Mouse (Mus musculus): ENCODE results near the gene Adprhl1. TPM values are rescaled to one million over a fixed set of nuclear protein-coding genes. Genes with fewer than 3 reads are reported as not detected.

Gene Adprhl1
- total RNA-seq (2022): 1 to 10 TPM in 2 of 4 experiments, under 1 TPM in 2; 0.59 to 1.3 (median 1.0) TPM

DNA sequence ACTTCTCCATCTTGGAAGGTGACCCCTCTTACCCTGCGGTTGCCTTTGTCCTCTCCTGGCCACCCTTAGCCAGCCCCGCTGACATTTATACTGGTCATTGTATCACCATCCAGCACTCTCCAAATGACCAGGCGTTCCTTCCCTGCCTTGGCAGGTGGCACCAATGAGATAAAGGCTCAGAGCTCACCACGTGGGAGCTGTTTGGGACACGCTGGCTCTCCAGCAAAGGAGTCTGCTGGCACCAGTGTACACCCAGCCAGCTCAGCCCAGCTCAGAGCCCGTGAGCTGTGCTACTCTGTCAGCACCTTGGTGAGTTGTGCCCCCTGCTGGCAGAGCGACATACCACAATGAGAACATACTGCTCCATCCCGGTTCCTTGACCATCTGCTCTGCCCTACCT, at the start of gene Adprhl1:
Gene Adprhl1, minus strand, starts transcription at position 144 of the 400 bp plus-strand sequence.
- DNase-seq (ENCODE audit: low spot score in 2 of 2): peak; percentile 65 to 79

DNA sequence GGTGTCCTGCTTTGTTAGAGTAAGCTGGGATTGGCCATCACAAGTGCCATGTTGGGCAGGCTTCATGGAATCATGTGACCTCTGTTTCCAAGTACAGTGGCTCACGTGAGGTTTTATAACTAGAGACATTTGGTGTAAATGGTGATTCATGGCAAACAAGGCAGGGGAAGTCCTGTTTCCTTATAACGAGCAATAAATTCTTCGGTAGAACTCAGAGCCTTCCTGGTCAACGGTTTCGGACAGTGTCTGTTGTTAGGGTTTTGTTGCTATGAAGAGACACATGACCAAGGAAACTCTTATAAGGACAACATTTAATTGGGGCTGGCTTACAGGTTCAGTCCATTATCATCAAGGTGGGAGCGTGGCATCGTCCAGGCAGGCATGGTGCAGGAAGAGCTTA, 47.1 kb upstream of the Adprhl1 start:
- DNase-seq (ENCODE audit: low spot score in 2 of 2): no peak

DNA sequence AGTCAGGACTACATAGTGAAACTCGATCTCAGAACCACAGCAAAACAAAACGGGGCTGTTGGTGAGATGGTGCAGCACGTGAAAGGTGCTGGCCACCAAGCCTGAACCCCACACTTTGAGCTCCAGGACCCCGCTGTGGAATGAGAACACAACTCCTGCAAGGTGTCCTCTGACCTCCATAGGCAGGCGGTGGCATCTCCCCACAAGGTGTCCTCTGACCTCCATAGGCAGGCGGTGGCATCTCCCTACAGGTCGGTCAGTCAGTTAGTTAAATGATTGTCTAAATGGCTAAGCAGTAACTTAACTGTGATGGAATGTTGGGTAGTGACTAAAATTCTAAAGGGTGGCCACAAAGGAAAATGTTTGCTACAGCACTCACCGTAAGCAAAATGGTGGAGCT, 45.6 kb upstream of the Adprhl1 start:
- no peak for DNase-seq (ENCODE audit: low spot score in 2 of 2)

DNA sequence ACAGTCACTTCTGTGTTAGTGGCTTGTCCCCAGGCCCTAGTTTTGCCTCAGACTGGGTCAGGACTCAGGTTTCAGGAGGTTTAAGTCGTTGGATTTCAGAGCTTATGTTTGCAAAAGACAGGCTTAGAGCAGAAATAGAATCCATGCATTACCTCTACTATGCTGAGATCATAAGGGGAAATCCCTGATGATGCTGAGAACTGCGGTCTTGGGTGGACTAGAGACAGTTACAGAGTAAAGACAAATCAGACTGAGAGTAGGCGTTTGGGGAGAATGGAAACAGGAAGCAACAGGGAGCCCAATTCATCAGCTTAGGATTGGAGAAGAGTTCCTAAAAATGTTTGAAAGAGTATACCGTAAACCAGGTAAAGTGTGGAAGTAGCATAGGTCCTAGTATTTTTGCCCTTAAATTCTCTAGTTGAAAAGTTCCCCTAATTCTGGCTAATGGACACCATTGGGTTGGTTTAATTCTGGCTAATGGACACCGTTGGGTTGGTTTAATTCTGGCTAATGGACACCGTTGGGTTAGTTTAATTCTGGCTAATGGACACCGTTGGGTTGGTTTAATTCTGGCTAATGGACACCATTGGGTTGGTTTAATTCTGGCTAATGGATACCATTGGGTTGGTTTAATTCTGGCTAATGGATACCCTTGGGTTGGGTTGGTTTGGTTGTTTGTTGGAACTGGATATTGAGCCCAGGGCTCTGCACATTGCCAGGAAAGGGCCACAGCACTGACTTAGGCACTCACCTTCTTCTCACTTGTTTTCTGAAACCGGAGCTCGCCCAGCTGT, 39.9 kb upstream of the Adprhl1 start:
- no peak for DNase-seq (ENCODE audit: low spot score in 2 of 2)

DNA sequence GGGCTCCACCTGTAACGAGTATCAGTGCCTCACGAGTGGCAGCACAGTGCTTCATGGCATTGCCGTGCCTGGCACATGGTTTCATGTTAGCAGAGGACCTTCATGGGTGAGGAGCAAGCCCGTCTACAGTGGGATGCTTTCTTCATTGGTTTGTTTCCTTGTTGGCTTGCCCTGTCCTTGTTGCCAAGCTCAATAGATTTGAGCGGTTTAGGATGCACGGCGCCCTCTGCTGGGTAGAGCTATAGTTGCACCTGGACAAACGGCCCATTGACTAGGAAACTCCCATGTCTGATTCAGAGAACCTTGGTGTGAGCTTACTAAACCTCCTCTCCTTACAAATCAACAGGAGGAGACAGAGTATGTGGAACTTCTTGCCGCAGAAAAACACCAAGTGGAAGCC, 38.4 kb upstream of the Adprhl1 start:
- DNase-seq (ENCODE audit: low spot score in 2 of 2): peak; percentile 45 to 81

DNA sequence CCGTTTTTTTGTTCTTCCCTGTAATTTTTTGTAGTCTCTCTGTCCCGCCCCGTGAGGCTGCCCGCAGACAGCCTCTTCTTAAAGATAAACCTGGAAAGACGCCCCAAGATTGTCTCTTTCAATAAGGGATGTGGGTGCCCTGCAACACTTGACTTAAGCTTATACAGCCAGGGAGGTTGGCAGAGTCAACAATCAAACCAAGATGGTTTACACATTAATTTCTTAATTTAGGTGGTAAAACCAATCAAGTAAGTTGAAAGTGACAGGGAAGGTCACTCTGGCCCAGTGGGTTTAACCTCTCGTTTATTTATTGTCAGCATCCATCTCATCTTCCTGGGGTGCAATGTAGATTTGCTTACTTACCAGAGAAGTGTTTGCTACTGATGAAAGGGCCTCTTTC, 34.7 kb upstream of the Adprhl1 start:
- DNase-seq (ENCODE audit: low spot score in 2 of 2): no peak

DNA sequence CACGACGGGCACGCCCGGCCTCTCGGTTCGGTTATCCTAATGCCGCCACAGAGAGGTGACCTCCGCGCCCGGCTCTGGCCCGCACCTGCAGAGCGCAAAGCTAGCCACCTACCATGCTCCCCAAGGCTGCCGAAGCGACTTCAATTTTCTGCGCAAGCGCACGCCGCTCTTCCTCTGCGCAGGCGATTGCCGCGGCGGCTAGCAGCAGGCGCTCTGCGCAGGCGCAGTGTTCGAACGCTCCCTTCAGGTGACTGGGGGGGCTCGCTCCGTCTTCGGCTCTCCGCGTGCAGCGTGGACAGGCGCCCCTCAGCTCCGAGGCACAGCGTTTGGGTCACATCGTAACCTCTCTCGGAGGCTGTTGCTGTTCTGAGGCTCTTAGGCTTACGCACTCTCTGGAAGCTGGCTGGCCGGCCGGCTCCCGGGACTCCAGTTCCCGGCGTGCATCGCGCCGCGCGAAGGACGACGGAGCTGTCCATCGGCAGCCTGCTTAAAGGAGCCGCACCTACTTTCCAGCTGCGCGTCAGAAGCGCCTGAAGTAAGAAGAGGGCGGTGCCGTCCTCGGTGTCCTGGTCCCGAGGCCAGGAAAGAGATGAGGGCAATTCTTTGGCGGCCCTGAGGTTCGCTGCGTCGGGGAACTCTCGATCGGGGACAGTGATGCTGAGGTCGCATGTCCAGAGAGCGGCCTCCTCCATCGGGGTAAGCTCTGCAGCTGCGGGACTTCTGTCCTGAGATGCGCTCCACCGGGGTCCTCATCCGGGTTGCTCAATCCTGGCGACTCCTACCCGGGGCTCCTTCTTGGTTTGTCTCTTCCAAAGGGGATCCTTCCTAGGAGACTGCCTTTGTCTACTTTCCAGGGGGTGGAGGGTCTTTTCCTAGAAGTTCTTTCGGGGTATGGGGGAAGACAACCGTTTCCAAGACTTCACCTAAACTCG, 34.0 kb upstream of the Adprhl1 start, which contains the start of the genes Dcun1d2 and Tmco3:
Gene Dcun1d2, minus strand, starts transcription at position 440 of the 932 bp plus-strand sequence.
Gene Tmco3, plus strand, starts transcription at position 499 of the 932 bp plus-strand sequence.
- peak; percentile 90 to 94 for DNase-seq (ENCODE audit: low spot score in 2 of 2)

DNA sequence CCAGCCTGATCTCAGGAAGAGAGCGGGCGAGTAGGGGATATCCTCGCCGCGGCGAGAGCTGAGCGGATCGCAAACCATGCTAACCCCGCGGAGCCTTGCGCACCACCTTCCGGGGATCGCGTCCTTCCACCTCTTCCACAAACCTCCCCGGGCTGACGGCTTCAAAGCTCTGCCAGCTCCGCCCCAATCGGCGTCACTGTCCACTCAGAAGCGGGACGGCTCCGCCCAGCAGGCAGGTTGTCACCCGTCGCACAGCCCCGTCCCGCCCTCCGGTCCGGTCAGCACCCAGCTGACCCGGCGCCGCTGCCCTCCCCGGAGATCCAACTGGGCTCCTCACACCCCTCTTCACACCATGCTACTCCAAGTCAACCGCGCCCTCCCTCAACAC, 33.3 kb upstream of the Adprhl1 start:
- DNase-seq (ENCODE audit: low spot score in 2 of 2): peak in 1 of 2 experiments; percentile 72

DNA sequence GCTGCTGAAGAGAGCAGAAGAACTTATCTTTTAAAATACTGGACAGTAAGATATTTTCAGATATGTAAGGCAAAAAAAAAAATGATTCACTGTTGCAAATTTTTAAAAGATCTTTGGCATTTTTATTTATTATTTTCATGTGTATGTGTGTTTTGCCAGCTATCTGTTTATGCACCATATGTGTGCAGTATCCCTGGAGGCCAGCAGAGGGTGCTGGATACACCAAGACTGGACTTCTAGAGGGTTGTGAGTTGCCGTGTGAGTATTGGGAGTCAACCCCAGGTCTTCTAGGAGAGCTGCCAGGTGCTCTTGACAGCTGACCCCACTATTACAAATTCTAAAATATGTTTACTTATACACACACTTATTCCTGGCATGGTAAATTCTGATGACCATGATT, 29.2 kb upstream of the Adprhl1 start:
- no peak for DNase-seq (ENCODE audit: low spot score in 2 of 2)

DNA sequence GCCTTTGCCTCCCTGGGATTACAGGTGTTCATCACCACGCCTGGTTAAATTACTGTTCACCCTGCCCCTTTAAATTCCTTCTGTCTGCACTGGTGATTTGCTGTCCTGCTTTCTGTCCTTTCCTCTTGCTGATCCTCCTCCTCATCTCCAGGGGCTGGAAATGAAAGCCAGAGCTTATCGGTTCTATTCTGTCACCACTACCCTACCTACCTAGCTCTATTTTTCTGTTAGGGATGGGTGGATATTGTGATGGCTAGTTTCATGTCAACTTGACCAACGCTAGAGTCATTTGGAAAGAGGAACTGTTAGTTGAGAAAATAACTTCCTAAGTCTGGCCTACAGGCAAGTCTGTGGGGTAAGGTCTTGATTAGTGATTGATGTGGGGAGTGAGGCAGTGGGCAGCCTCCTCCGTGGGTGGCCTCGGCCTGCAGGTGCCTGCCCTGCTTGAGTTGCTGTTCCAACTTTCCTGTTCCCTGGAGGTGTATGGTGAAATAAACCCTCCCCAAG, 23.0 kb upstream of the Adprhl1 start:
- no peak for DNase-seq (ENCODE audit: low spot score in 2 of 2)

DNA sequence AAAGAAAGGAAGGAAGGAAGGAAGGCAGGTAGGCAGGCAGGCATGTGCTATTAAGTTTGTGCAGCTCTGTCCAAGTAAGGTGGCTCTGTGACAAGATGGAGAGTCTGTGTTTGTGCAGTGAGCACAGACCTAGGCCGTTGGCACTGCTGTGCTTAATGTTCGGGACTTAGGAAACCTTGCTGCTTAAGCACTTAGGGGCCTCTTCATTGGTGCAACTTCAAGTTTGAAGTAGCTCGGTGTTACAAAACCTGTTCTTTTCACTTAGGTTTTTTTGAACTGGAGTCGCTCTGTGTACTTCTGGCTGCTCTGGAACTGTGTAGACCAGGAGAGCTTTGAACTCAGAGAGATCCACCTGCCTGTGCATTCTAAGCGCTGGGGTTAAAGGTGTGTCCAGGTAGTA, 18.9 kb upstream of the Adprhl1 start:
- no peak for DNase-seq (ENCODE audit: low spot score in 2 of 2)

DNA sequence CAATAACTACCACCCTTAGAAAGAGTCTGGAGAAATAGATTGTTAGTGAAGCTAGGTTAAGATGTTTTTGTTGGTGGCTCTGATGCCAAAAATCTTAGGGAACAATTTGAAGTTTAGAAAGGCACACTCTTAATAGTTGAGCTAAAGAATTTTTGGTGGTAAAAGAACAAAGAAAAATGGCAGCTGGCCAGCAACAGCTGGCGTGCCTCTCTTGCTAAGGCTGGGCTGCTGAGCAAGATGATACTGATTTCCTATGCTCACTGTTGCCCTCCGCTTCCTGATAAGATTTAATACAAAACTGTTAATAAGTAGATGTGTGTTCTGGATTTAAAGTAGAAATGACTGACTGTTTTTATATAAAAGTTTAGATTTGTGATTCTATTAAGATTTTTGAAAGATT, 13.6 kb upstream of the Adprhl1 start:
- no peak for DNase-seq (ENCODE audit: low spot score in 2 of 2)

DNA sequence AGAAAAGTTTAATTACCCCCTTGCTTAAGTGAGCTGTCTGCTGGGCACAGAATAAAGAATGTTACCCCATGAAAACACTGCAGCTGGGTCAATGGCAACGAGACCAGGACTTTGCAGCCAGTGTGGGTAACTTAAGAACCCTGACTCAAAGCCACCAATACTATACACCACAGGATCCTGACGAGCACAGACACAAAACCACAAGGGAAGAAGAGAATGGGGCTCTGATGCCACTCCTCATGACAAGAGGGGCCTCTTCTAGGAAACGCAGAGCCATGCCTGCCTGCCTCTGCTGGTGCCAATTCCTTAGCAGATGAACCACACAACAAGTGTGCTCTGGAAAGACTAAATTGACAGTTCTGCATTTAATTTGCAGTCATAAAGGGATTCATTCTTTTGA, 9.4 kb upstream of the Adprhl1 start:
- DNase-seq (ENCODE audit: low spot score in 2 of 2): no peak

DNA sequence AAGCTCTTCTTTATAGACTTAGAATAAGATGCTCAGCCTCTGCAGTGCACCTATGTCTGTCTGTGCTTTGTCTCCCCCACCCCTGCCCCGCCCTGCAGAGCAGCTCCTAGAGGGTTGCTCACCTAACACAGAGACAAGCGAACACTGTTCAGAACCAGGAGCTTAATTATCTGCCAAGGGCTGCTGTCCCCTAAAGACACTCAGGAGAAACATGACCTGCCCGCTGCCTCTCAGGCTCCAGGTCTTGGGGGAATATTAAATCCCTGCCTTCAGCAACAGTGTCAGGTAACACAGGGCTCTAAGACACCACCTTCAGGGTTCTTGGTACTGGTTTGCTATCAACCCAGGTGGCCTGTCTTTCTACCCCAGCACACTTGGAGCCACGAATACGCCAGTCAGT, 549 bp downstream of the Adprhl1 start:
- DNase-seq (ENCODE audit: low spot score in 2 of 2): no peak

DNA sequence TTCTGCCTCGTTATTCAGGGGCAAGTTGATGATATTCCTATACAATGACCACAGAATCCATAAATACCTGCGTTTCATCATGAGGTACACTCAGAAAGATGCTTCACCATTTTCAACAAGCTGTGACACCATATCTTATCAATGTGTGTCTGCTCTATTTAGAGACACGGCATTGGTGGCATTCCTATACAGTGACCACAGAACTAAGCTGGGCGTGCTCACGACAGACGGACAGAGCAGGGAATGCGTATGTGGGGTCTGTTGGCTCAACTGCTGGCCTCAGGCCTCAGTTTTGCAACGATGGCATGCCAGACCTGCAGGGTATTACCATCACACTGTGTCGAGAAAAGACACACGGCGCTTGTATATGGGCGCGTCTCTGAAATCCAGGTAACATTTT, 1.1 kb downstream of the Adprhl1 start:
- DNase-seq (ENCODE audit: low spot score in 2 of 2): no peak

DNA sequence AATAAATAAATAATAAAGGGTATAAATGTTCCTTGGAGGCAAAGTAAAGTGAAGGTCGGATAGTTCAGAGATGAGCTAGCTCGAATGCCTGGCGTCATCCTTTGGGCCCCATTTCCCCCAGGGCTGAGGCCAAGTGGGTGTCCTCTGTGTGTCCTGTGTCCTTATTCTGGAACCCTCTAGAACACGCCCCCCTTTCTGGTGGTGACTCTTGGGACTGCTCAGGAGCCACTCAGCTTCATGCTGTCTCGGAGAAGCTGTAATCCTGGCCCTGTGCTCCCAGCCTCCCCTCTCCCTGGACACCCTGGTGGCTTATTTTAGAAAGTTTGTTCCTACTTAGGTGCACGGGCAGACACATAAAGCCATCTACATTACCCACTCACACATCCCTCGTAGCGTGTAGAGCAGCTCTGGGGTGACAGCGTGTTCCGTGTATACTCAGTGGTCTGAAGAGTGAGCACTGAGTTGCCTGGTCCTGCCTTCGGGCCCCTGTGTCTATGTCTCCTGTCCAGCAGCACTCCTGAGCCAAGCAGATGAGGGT, 9.6 kb downstream of the Adprhl1 start:
- no peak for DNase-seq (ENCODE audit: low spot score in 2 of 2)

DNA sequence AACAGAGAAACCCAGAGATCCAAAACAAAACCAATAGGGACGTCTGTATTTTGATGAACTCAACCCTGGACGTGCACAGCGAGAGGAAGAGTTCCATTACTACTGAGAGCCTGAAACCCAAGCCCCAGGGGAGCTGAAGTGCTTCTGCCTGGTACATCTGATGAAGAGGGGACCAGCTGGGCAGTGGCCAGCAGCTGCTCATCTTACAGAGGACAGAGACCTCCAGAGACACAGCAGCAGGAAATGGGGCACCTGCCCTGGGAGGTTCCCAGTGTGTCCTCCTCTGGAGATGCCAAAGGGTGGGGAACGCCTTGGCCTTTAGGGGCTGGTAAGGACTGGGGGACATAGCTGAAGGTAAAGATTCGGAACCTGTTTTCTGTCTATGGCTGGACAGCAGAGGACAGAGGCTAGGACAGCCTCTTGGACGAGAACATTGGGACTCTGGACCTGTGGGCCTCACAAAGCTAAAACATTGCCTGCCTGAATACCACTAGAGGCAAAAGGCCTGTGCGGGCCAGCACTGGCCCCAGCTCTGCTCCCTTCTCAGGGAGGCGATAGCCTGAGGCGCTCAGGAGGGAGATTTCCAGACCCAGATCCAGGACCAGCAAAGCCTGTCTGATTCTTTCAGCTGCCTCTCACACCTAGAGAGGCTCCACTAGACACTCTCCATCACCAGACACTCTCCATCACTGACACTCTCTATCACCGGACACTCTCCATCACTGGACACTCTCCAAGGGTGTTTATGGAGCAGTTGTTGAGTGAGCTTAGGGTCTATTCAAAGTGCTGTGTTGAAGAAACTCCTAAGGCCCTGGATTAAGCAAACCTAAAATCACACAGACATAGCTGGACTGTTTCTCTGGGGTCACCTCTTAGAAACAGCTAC, 10.7 kb downstream of the Adprhl1 start:
- DNase-seq (ENCODE audit: low spot score in 2 of 2): no peak

DNA sequence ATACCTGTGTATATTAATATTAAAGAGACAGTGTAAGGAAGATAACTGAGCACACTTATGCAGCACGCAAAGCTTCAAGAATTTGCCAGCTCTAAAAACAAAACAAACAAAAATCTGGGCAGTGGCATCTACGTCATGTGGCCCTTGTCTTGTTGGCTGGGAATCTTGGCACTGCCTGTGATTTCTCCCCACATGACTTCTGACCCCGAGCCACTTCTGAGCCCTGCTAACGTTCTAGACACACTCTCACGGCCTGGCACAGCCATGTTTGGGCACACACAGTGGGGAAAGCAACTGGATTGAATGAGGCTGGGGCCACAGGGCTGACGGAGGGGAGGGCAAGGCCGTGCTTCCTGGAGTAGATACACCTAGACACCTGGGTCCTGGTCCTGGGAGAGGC, 13.3 kb downstream of the Adprhl1 start:
- no peak for DNase-seq (ENCODE audit: low spot score in 2 of 2)

DNA sequence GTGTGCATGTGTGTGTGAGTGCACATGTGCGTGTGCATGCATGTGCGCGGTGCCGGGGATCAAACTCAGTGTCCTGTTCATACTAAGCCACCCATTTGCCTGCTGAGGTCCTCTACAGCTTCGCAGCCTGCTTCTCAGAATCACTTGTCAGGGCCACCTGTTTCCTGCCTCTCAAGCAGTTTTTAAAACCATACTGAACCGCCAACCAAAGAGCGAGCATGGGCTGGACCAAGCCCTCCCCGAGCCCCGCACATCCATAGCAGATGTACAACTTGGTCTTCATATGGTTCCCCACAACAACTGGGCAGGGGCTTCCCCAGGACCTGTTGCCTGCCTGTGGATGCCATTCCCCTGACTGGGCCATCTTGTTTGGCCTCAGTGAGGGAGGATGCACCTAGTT, 13.9 kb downstream of the Adprhl1 start:
- DNase-seq (ENCODE audit: low spot score in 2 of 2): no peak

DNA sequence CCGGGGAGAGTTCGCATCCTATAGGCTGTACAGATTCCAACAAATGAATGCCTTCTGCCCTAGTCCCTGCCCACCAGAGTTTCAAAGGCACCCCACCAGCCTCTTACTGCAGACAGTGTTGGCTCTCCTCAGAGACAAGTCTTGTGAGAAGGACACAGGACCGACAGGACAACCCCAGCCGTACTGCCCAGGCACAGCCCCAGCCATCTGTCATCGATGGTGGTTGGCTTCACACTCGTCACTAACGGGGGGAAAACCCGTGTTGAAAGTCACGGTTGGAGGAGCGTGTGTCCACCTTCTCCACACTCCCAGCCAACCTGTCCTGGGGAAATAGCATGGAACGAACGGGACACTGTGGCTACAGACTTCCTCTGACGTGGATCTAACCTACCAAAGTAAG, 19.2 kb downstream of the Adprhl1 start:
- no peak for DNase-seq (ENCODE audit: low spot score in 2 of 2)

DNA sequence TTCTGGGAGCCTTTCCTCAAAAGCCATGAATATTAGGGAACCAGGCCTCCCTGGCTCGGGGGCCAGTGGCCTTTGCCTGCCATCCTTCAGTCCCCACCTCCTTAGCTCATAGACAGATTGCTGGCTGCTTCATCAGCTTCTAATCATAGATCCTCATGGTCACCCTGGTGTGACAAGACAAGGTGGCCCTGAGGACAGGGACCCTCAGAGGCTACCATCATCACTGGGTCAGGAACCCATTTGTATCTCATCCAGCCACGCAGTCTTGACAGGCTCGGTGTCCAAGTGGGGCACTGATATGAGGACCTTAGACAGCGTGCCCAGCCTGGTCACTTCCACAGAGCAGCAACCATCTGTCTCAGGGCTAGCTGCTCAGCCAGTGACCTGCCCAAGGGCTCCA, 23.5 kb downstream of the Adprhl1 start:
- no peak for DNase-seq (ENCODE audit: low spot score in 2 of 2)
